Comparison of ENCODE assay signal across 8 mouse cellular contexts in the genomic region with DNA sequence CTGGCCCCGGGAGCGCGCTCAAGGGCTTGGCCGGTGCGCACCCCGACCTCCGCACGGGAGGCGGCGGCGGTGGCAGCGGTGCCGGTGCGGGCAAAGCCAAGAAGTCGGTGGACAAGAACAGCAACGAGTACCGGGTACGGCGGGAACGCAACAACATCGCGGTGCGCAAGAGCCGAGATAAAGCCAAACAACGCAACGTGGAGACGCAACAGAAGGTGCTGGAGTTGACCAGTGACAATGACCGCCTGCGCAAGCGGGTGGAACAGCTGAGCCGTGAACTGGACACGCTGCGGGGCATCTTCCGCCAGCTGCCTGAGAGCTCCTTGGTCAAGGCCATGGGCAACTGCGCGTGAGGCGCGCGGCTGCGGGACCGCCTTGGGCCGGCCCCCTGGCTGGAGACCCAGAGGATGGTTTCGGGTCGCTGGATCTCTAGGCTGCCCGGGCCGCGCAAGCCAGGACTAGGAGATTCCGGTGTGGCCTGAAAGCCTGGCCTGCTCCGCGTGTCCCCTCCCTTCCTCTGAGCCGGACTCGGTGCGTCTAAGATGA. TPM values are rescaled to one million over a fixed set of nuclear protein-coding genes. Genes with fewer than 3 reads are reported as not detected.
DNase-seq lines count a peak whose midpoint lies in the region; ATAC-seq and TF ChIP-seq lines count a peak whose summit lies in the region.

No protein-coding gene starts in this region.

- H3K9me3 ChIP-seq in intestine, embryonic 15.5 days = no peaks in the 10 kb centered on the region
- H3K9me3 ChIP-seq in liver, embryonic 15.5 days (replicated peaks) = no peaks in the 10 kb centered on the region
- no peaks in the 10 kb centered on the region for H3K9me3 ChIP-seq in stomach, embryonic 16.5 days (replicated peaks; ENCODE audit: control insufficient read depth, low read length)

- no peak for TF ChIP-seq POLR2A in lung, adult 2 months (IDR thresholded peaks at IDR 0.05; ENCODE audit: borderline replicate concordance, extremely low read depth, low read depth, low read length)

- H3K27ac ChIP-seq in intestine, embryonic 15.5 days = 0 out of 2 replicates have a peak overlapping the region, but pooled peaks have one; percentile 9
- H3K27ac ChIP-seq in liver, embryonic 15.5 days (replicated peaks) = peak overlapping the region; percentile 64
- H3K27ac ChIP-seq in stomach, embryonic 16.5 days (ENCODE audit: low read length) = peak overlapping the region; percentile 44; the same call in 1 of the 2 replicates

- no peaks in the 10 kb centered on the region for H3K36me3 ChIP-seq in intestine, embryonic 15.5 days
- H3K36me3 ChIP-seq in liver, embryonic 15.5 days (replicated peaks) = no peaks in the 10 kb centered on the region
- no peaks in the 10 kb centered on the region for H3K36me3 ChIP-seq in stomach, embryonic 16.5 days (ENCODE audit: control insufficient read depth, insufficient read depth, low read length)

- H3K27me3 ChIP-seq in intestine, embryonic 15.5 days (replicated peaks) = peaks cover 28% of the 10 kb centered on the region
- H3K27me3 ChIP-seq in liver, embryonic 15.5 days = peaks cover 74% of the 10 kb centered on the region
- H3K27me3 ChIP-seq in stomach, embryonic 16.5 days (ENCODE audit: control insufficient read depth, insufficient read depth, low read length) = peaks cover 26% of the 10 kb centered on the region

- H3K4me3 ChIP-seq in lung, adult 2 months (replicated peaks; ENCODE audit: extremely low read depth, low read depth, low read length) = peak overlapping the region; percentile 91
- H3K4me3 ChIP-seq in intestine, embryonic 15.5 days (replicated peaks) = peak overlapping the region; percentile 66
- peak overlapping the region; percentile 59 for H3K4me3 ChIP-seq in liver, embryonic 15.5 days (replicated peaks)
- H3K4me3 ChIP-seq in stomach, embryonic 16.5 days (replicated peaks; ENCODE audit: low read length) = peak overlapping the region; percentile 66

- no peak for DNase-seq in lung, adult 2 months
- no peak for DNase-seq in lung, postnatal 14 days
- DNase-seq in cerebellum, adult 8-10 months = peak; percentile 47
- peak; percentile 55 for DNase-seq in gastrocnemius, postnatal 10 days
- no peak for DNase-seq in layer of hippocampus, postnatal 14 days (ENCODE audit: low spot score in 2 of 2)

- no peaks in the 10 kb centered on the region for H3K4me1 ChIP-seq in lung, adult 2 months (ENCODE audit: control insufficient read depth, insufficient read depth, low read length)
- H3K4me1 ChIP-seq in intestine, embryonic 15.5 days (replicated peaks) = peaks cover 28% of the 10 kb centered on the region
- H3K4me1 ChIP-seq in liver, embryonic 15.5 days (replicated peaks) = peaks cover 31% of the 10 kb centered on the region
- H3K4me1 ChIP-seq in stomach, embryonic 16.5 days (ENCODE audit: control insufficient read depth, insufficient read depth, low read length) = peaks cover 15% of the 10 kb centered on the region

- ATAC-seq in intestine, embryonic 15.5 days = no peak
- no peak for ATAC-seq in liver, embryonic 15.5 days (ENCODE audit: insufficient read depth)
- ATAC-seq in stomach, embryonic 16.5 days (ENCODE audit: insufficient read depth, low FRiP score) = no peak

- TF ChIP-seq CTCF in lung, adult 2 months (IDR thresholded peaks at IDR 0.05; ENCODE audit: insufficient read depth, low read length) = no peak

- WGBS in lung, adult 2 months = 1% methylated on average over 53 of the region's 53 CpGs
- under 1% methylated on average over 53 of the region's 53 CpGs for WGBS in intestine, embryonic 15.5 days
- 1% methylated on average over 53 of the region's 53 CpGs for WGBS in liver, embryonic 15.5 days (ENCODE audit: insufficient replicate concordance)
- WGBS in stomach, embryonic 16.5 days = 1% methylated on average over 53 of the region's 53 CpGs

- H3K9ac ChIP-seq in intestine, embryonic 15.5 days = peak overlapping the region; percentile 69
- H3K9ac ChIP-seq in liver, embryonic 15.5 days = peak overlapping the region; percentile 52
- peak overlapping the region; percentile 80 for H3K9ac ChIP-seq in stomach, embryonic 16.5 days (ENCODE audit: low read length)

- H3K4me2 ChIP-seq in intestine, embryonic 15.5 days (replicated peaks) = peak overlapping the region; percentile 95
- H3K4me2 ChIP-seq in liver, embryonic 15.5 days = peak overlapping the region; percentile 68
- peak overlapping the region; percentile 77 for H3K4me2 ChIP-seq in stomach, embryonic 16.5 days (ENCODE audit: low read depth, low read length)

RNA-seq across cellular contexts. Expression of a gene that starts 1.1 kb away (rescaled TPM):
- polyA plus RNA-seq in lung, adult 2 months (2012; rRNA removed) = 148 and 282 TPM in 2 replicates
- total RNA-seq in gastrocnemius, postnatal 10 days (2021) = 1 to 10 TPM; 7.5 to 8.2 TPM
- 13.9 and 14.1 TPM in 2 replicates for polyA plus RNA-seq in intestine, embryonic 15.5 days (2015; fragmentation: Nextera tagmentation; extraction: Ambion mirVana)
- polyA plus RNA-seq in liver, embryonic 15.5 days (2015; fragmentation: Nextera tagmentation; extraction: Ambion mirVana) = 11.0 and 13.8 TPM in 2 replicates
- polyA plus RNA-seq in stomach, embryonic 16.5 days (2015; fragmentation: Nextera tagmentation; extraction: Ambion mirVana) = 2.6 and 2.8 TPM in 2 replicates
- 10 to 100 TPM; 16.4 to 16.9 TPM for total RNA-seq in layer of hippocampus, postnatal 14 days (2021)

Comparison
In these comparisons a context has a peak if more than half of its experiments do, and no peak if none do; other contexts are left out.
1. DNase-seq: peak in cerebellum, adult 8-10 months (single experiment) and gastrocnemius, postnatal 10 days (single experiment); none in lung, adult 2 months (single experiment), lung, postnatal 14 days (single experiment) and layer of hippocampus, postnatal 14 days (0 of 2).
2. H3K27ac ChIP-seq: peak in every context shown above with its lines; median percentile 64 in liver, embryonic 15.5 days; 44 in stomach, embryonic 16.5 days; 9 in intestine, embryonic 15.5 days.
3. Peak in every context shown above with its lines, with median percentiles within 50 percentile points of each other: H3K4me3 ChIP-seq, H3K4me2 ChIP-seq and H3K9ac ChIP-seq.